Mouse (Mus musculus) liver, embryonic 13.5 days (tissue): ENCODE results near the gene Pold2. TPM values are rescaled to one million over a fixed set of nuclear protein-coding genes. Genes with fewer than 3 reads are reported as not detected.

Experiments used
- ATAC-seq: fragments of 200-750 bp; cut with Nextera tagmentation; 2 replicates; pipeline ENCODE4 v1.8.0; 2017; ENCODE audit warnings: low read depth, mild to moderate bottlenecking, moderate number of reproducible peaks, moderate library complexity
- DNase-seq: peaks from one replicate; pipeline ENCODE4 v3.0.0; 2022
- H3K27ac ChIP-seq: fragments of 300-500 bp; sonication (generic); 2 replicates; pipeline ENCODE4 v1.5.1; 2015; ENCODE audit warnings: moderate library complexity, mild to moderate bottlenecking, inconsistent platforms
- H3K27me3 ChIP-seq: fragments of 300-500 bp; sonication (generic); 2 replicates; pipeline ENCODE4 v1.6.1; 2015; ENCODE audit warnings: mild to moderate bottlenecking, inconsistent platforms
- H3K36me3 ChIP-seq: fragments of 300-500 bp; sonication (generic); 2 replicates; pipeline ENCODE4 v1.6.1; 2015; ENCODE audit warnings: mild to moderate bottlenecking, inconsistent platforms
- H3K4me1 ChIP-seq: fragments of 300-500 bp; sonication (generic); replicated peaks from 2 replicates; pipeline ENCODE4 v1.6.1; 2015; ENCODE audit warnings: inconsistent platforms
- H3K4me2 ChIP-seq: fragments of 300-500 bp; sonication (generic); 2 replicates; pipeline ENCODE4 v1.6.1; 2015; ENCODE audit warnings: inconsistent platforms, mild to moderate bottlenecking, moderate library complexity
- H3K4me3 ChIP-seq: fragments of 300-500 bp; sonication (generic); replicated peaks from 2 replicates; pipeline ENCODE4 v1.5.1; 2015; ENCODE audit warnings: mild to moderate bottlenecking, inconsistent platforms
- H3K9ac ChIP-seq: fragments of 300-500 bp; sonication (generic); 2 replicates; pipeline ENCODE4 v1.6.1; 2015; ENCODE audit warnings: mild to moderate bottlenecking, inconsistent platforms
- H3K9me3 ChIP-seq: fragments of 300-500 bp; sonication (generic); replicated peaks from 2 replicates; pipeline ENCODE4 v1.6.1; 2016; ENCODE audit warnings: inconsistent platforms
- WGBS: fragments of 180-500 bp; shearing (Covaris S2); methylation state at CpG from one replicate; pipeline ENCODE4 v1.1.7; 2015; ENCODE audit not compliant: insufficient replicate concordance; 5-methylcytosine and 5-hydroxymethylcytosine counted together
- polyA plus RNA-seq: library from polyadenylated mRNA; unstranded; fragments of >200 nt; fragmentation: Nextera tagmentation; extraction: Ambion mirVana; gene quantifications from 2 replicates; pipeline ENCODE4 v1.2.1, GENCODE M21; 2015

Pold2 gene
- polyA plus RNA-seq, 1 experiment from 2014 or later, result 86.1 TPM

GRCm38 (mm10) chr11:5912635-5913034 lies 34.5 kb upstream of the Pold2 start:
- H3K27ac ChIP-seq, result no peak overlapping the region
- H3K9ac ChIP-seq, result no peak overlapping the region
- no peak overlapping the region for H3K4me2 ChIP-seq
- no peaks in the 10 kb centered on the region for H3K4me1 ChIP-seq
- no peaks in the 10 kb centered on the region for H3K9me3 ChIP-seq
- no peak overlapping the region for H3K4me3 ChIP-seq
- ATAC-seq, result peak; percentile 40; the same call in 1 of the 2 replicates
- 17% methylated on average over 5 of the region's 5 CpGs for WGBS
- H3K36me3 ChIP-seq, result no peaks in the 10 kb centered on the region
- no peaks in the 10 kb centered on the region for H3K27me3 ChIP-seq
- DNase-seq, result no peak

GRCm38 (mm10) chr11:5908642-5909041 lies 30.6 kb upstream of the Pold2 start:
- DNase-seq (no peak), ATAC-seq (no peak)
- WGBS, result 61% methylated on average over 4 of the region's 4 CpGs
- Histone ChIP-seq H3K4me1 (no peaks in the 10 kb centered on the region), H3K9ac (no peak overlapping the region), H3K36me3 (no peaks in the 10 kb centered on the region), H3K9me3 (no peaks in the 10 kb centered on the region), H3K4me3 (no peak overlapping the region), H3K4me2 (no peak overlapping the region), H3K27ac (no peak overlapping the region), H3K27me3 (peaks cover 9% of the 10 kb centered on the region)

- Histone ChIP-seq H3K4me1 (peaks cover 3% of the 10 kb centered on the region), H3K4me3 (no peak overlapping the region), H3K27me3 (peaks cover 24% of the 10 kb centered on the region), H3K9ac (no peak overlapping the region), H3K36me3 (no peaks in the 10 kb centered on the region), H3K9me3 (no peaks in the 10 kb centered on the region), H3K27ac (no peak overlapping the region), H3K4me2 (no peak overlapping the region)
- no peak for DNase-seq
- WGBS, result 54% methylated on average over 5 of the region's 5 CpGs
- ATAC-seq, result no peak
Observed at GRCm38 (mm10) chr11:5907096-5907495, 29.0 kb upstream of the Pold2 start.

GRCm38 (mm10) chr11:5905778-5906518 lies 27.9 kb upstream of the Pold2 start:
- Histone ChIP-seq H3K4me2 (no peak overlapping the region), H3K4me1 (peaks cover 9% of the 10 kb centered on the region), H3K36me3 (no peaks in the 10 kb centered on the region), H3K27ac (no peak overlapping the region), H3K9me3 (no peaks in the 10 kb centered on the region), H3K27me3 (peaks cover 36% of the 10 kb centered on the region), H3K9ac (no peak overlapping the region), H3K4me3 (no peak overlapping the region)
- ATAC-seq (no peak), DNase-seq (no peak)
- WGBS, result 69% methylated on average over 10 of the region's 10 CpGs

- no peak overlapping the region for H3K27ac ChIP-seq
- 75% methylated on average over 6 of the region's 6 CpGs for WGBS
- peaks cover 46% of the 10 kb centered on the region for H3K27me3 ChIP-seq
- H3K4me2 ChIP-seq, result no peak overlapping the region
- H3K9me3 ChIP-seq, result no peaks in the 10 kb centered on the region
- H3K9ac ChIP-seq, result no peak overlapping the region
- no peaks in the 10 kb centered on the region for H3K36me3 ChIP-seq
- DNase-seq (no peak), ATAC-seq (no peak)
- H3K4me1 ChIP-seq, result peaks cover 9% of the 10 kb centered on the region
- no peak overlapping the region for H3K4me3 ChIP-seq
Observed at GRCm38 (mm10) chr11:5904871-5905270, 26.8 kb upstream of the Pold2 start.

GRCm38 (mm10) chr11:5904357-5904756 lies 26.3 kb upstream of the Pold2 start:
- no peak for DNase-seq
- H3K4me1 ChIP-seq, result peaks cover 9% of the 10 kb centered on the region

GRCm38 (mm10) chr11:5903844-5904243 lies 25.8 kb upstream of the Pold2 start:
- H3K9me3 ChIP-seq, result no peaks in the 10 kb centered on the region
- DNase-seq (no peak), ATAC-seq (no peak)
- no peak overlapping the region for H3K9ac ChIP-seq
- no peaks in the 10 kb centered on the region for H3K36me3 ChIP-seq
- H3K4me2 ChIP-seq, result no peak overlapping the region
- H3K27ac ChIP-seq, result no peak overlapping the region
- 59% methylated on average over 2 of the region's 2 CpGs for WGBS
- peaks cover 14% of the 10 kb centered on the region for H3K4me1 ChIP-seq
- peaks cover 57% of the 10 kb centered on the region for H3K27me3 ChIP-seq
- no peak overlapping the region for H3K4me3 ChIP-seq

More at GRCm38 (mm10) chr11:5904357-5904756, 26.3 kb upstream of the Pold2 start:
- no peak overlapping the region for H3K4me3 ChIP-seq
- H3K36me3 ChIP-seq, result no peaks in the 10 kb centered on the region
- WGBS, result 81% methylated on average over 19 of the region's 19 CpGs
- H3K27me3 ChIP-seq, result peaks cover 51% of the 10 kb centered on the region
- no peak overlapping the region for H3K9ac ChIP-seq
- H3K27ac ChIP-seq, result no peak overlapping the region
- no peak overlapping the region for H3K4me2 ChIP-seq
- H3K9me3 ChIP-seq, result no peaks in the 10 kb centered on the region
- no peak for ATAC-seq

- DNase-seq (no peak), ATAC-seq (no peak)
- H3K36me3 ChIP-seq, result no peaks in the 10 kb centered on the region
- no peak overlapping the region for H3K27ac ChIP-seq
- H3K9me3 ChIP-seq, result no peaks in the 10 kb centered on the region
- 13% methylated on average over 6 of the region's 6 CpGs for WGBS
- H3K9ac ChIP-seq, result no peak overlapping the region
- H3K4me3 ChIP-seq, result 0 out of 2 replicates have a peak overlapping the region, but pooled peaks have one; percentile 25
- peaks cover 28% of the 10 kb centered on the region for H3K4me1 ChIP-seq
- H3K27me3 ChIP-seq, result peaks cover 71% of the 10 kb centered on the region
- peak overlapping the region; percentile 41 for H3K4me2 ChIP-seq
Observed at GRCm38 (mm10) chr11:5902390-5902789, 24.3 kb upstream of the Pold2 start.

- Histone ChIP-seq H3K4me3 (peak overlapping the region; percentile 25; the same call in 1 of the 2 replicates), H3K4me1 (peaks cover 33% of the 10 kb centered on the region), H3K9ac (no peak overlapping the region), H3K27ac (no peak overlapping the region), H3K36me3 (no peaks in the 10 kb centered on the region), H3K27me3 (peaks cover 76% of the 10 kb centered on the region), H3K4me2 (peak overlapping the region; percentile 41), H3K9me3 (no peaks in the 10 kb centered on the region)
- ATAC-seq, result no peak
- 5% methylated on average over 32 of the region's 32 CpGs for WGBS
- DNase-seq, result no peak
Observed at GRCm38 (mm10) chr11:5901950-5902349, 23.9 kb upstream of the Pold2 start.

- Histone ChIP-seq H3K27me3 (peaks cover 82% of the 10 kb centered on the region), H3K9me3 (no peaks in the 10 kb centered on the region), H3K4me2 (peak overlapping the region; percentile 41; the same call in 1 of the 2 replicates), H3K4me3 (no peak overlapping the region), H3K9ac (no peak overlapping the region), H3K27ac (no peak overlapping the region), H3K4me1 (peaks cover 35% of the 10 kb centered on the region), H3K36me3 (no peaks in the 10 kb centered on the region)
- no peak for DNase-seq
- ATAC-seq, result no peak
- 26% methylated on average over 3 of the region's 3 CpGs for WGBS
Observed at GRCm38 (mm10) chr11:5901320-5901719, 23.2 kb upstream of the Pold2 start.

GRCm38 (mm10) chr11:5899286-5899685 lies 21.2 kb upstream of the Pold2 start:
- no peak overlapping the region for H3K4me2 ChIP-seq
- peaks cover 45% of the 10 kb centered on the region for H3K4me1 ChIP-seq
- H3K9me3 ChIP-seq, result no peaks in the 10 kb centered on the region
- no peak overlapping the region for H3K27ac ChIP-seq
- WGBS, result 79% methylated on average over 10 of the region's 10 CpGs
- ATAC-seq (no peak), DNase-seq (no peak)
- no peak overlapping the region for H3K9ac ChIP-seq
- no peak overlapping the region for H3K4me3 ChIP-seq
- H3K27me3 ChIP-seq, result peaks cover 87% of the 10 kb centered on the region
- H3K36me3 ChIP-seq, result no peaks in the 10 kb centered on the region

- Histone ChIP-seq H3K4me1 (peaks cover 52% of the 10 kb centered on the region), H3K9me3 (no peaks in the 10 kb centered on the region), H3K27ac (no peak within 1 kb of the TSS), H3K4me2 (peak within 1 kb of the TSS; percentile 40), H3K36me3 (no peaks in the 10 kb centered on the region), H3K27me3 (peaks cover 79% of the 10 kb centered on the region), H3K9ac (0 out of 2 replicates have a peak within 1 kb of the TSS, but pooled peaks have one; percentile 31), H3K4me3 (peak within 1 kb of the TSS; percentile 7)
- no peak for DNase-seq
- WGBS, result 22% methylated on average over 5 of the region's 5 CpGs
- ATAC-seq, result peak; percentile 78
Observed at GRCm38 (mm10) chr11:5898531-5898930, 20.4 kb upstream of the Pold2 start, which contains the start of gene Myl7. Gene Myl7, minus strand, starts transcription at chr11:5898782.
